Mouse (Mus musculus) heart, adult 8-10 months (tissue): ENCODE data around the gene Lce3d. TPM values are rescaled to one million over a fixed set of nuclear protein-coding genes. Genes with fewer than 3 reads are reported as not detected.

Experiments used
- DNase-seq: peaks from one replicate; pipeline ENCODE4 v3.0.0; 2022; ENCODE audit warnings: low spot score
- total RNA-seq, 4 experiments: library from RNA; stranded (reverse); gene quantifications; 2 replicates each; pipeline ENCODE4 v1.2.4; 2022

Gene Lce3d
- total RNA-seq, result not detected

GRCm38 (mm10) chr3:92957090-92957489 lies at the start of gene Lce3d:
TSS of gene Lce3d (plus strand) at chr3:92957390.
- no peak for DNase-seq

GRCm38 (mm10) chr3:92907571-92907970 lies 49.6 kb upstream of the Lce3d start:
- DNase-seq, result no peak

- no peak for DNase-seq
Observed at GRCm38 (mm10) chr3:92920364-92920763, 36.8 kb upstream of the Lce3d start.

- no peak for DNase-seq
Observed at GRCm38 (mm10) chr3:92926130-92926529, 31.1 kb upstream of the Lce3d start, which contains the start of gene Lce3a. TSS of gene Lce3a (minus strand) at chr3:92926230.

- no peak for DNase-seq
Observed at GRCm38 (mm10) chr3:92932679-92933078, 24.5 kb upstream of the Lce3d start, which contains the start of gene Lce3b. TSS of gene Lce3b (plus strand) at chr3:92932979.

GRCm38 (mm10) chr3:92944186-92944585 lies 13.0 kb upstream of the Lce3d start, which contains the start of gene Lce3c:
TSS of gene Lce3c (plus strand) at chr3:92944486.
- DNase-seq, result no peak

- DNase-seq, result no peak
Observed at GRCm38 (mm10) chr3:92966761-92967160, 9.6 kb downstream of the Lce3d start, which contains the start of gene Lce3e. TSS of gene Lce3e (plus strand) at chr3:92967061.

GRCm38 (mm10) chr3:92978484-92978883 lies 21.3 kb downstream of the Lce3d start:
- no peak for DNase-seq

- DNase-seq, result no peak
Observed at GRCm38 (mm10) chr3:92991926-92992325, 34.7 kb downstream of the Lce3d start, which contains the start of gene Lce3f. TSS of gene Lce3f (plus strand) at chr3:92992226.

GRCm38 (mm10) chr3:92998691-92999090 lies 41.5 kb downstream of the Lce3d start:
- DNase-seq, result peak; percentile 14

GRCm38 (mm10) chr3:93000621-93001020 lies 43.4 kb downstream of the Lce3d start:
- DNase-seq, result no peak

- DNase-seq, result no peak
Observed at GRCm38 (mm10) chr3:93002843-93003242, 45.7 kb downstream of the Lce3d start.

Other genes with a start within 250 kb of the Lce3d start
- gene Lce1e, start 248.3 kb upstream of the Lce3d start, total RNA-seq, result not detected
- not detected for gene Lce1f, start 237.0 kb upstream of the Lce3d start, total RNA-seq
- not detected for gene Gm38119, start 218.3 kb upstream of the Lce3d start, total RNA-seq
- not detected for gene Lce1g, start 205.1 kb upstream of the Lce3d start, total RNA-seq
- not detected for gene Lce1h, start 192.3 kb upstream of the Lce3d start, total RNA-seq
- gene Lce1i, start 178.5 kb upstream of the Lce3d start, total RNA-seq, result not detected
- not detected for gene Lce1j, start 166.9 kb upstream of the Lce3d start, total RNA-seq
- not detected for gene Lce1k, start 149.5 kb upstream of the Lce3d start, total RNA-seq
- not detected for gene Kprp, start 130.1 kb upstream of the Lce3d start, total RNA-seq
- gene Lce1l, start 106.1 kb upstream of the Lce3d start, total RNA-seq, result not detected
- gene 2310050C09Rik, start 87.2 kb upstream of the Lce3d start, total RNA-seq, result not detected
- not detected for gene Lce3a, start 31.2 kb upstream of the Lce3d start, total RNA-seq
- not detected for gene Lce3b, start 24.4 kb upstream of the Lce3d start, total RNA-seq
- gene Lce3c, start 12.9 kb upstream of the Lce3d start, total RNA-seq, result not detected
- gene Lce3e, start 9.7 kb downstream of the Lce3d start, total RNA-seq, result not detected
- not detected for gene Lce3f, start 34.8 kb downstream of the Lce3d start, total RNA-seq
- not detected for gene Crct1, start 58.3 kb downstream of the Lce3d start, total RNA-seq
- not detected for gene Lce1m, start 61.7 kb downstream of the Lce3d start, total RNA-seq
- not detected for gene Gm4858, start 111.4 kb downstream of the Lce3d start, total RNA-seq
- gene Crnn, start 187.4 kb downstream of the Lce3d start, total RNA-seq, result not detected
- not detected for gene Flg2, start 239.9 kb downstream of the Lce3d start, total RNA-seq